Mouse (Mus musculus): ENCODE measurements at regions not wholly inside any gene's neighbourhood (a gene's known extent, or its start where the extent isn't known, plus 50 kb on each side); places are given as distances from the start of the nearest gene placed in this dataset.

DNA sequence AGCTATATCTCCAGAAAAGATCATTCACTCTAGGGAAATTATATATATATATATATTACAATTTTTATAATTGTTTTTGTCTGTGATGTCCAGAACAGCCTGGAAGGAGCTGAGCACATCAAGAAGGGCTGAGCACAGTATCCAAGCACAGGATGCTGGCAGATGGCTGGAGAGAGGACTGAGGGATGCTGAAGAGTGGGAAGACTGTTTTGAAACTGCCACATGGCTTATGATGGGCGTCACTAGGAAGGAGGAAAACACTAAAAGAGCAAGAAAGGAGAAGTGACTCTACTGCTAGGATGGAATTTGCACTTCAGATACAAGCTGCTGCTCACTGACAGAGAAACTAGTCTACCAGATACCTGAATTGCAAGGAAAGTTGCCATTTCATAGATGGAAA is 50.4 kb upstream of the Atg10 start:
- Histone ChIP-seq H3K27me3 (ENCODE audit: control insufficient read depth) (no peaks in the 10 kb centered on the region), H3K4me1 (ENCODE audit: control insufficient read depth) (no peaks in the 10 kb centered on the region), H3K36me3 (ENCODE audit: control insufficient read depth) (no peaks in the 10 kb centered on the region), H3K4me3 (replicated peaks) (no peak overlapping the region), H3K9me3 (ENCODE audit: control insufficient read depth, low read length) (no peaks in the 10 kb centered on the region)
- no peak for TF ChIP-seq TAL1 (IDR thresholded peaks at IDR 0.05; ENCODE audit: low read length)

- no peaks in the 10 kb centered on the region for H3K9me3 ChIP-seq (ENCODE audit: control insufficient read depth, low read length)
- no peak overlapping the region for H3K4me3 ChIP-seq (replicated peaks)
- H3K27me3 ChIP-seq (ENCODE audit: control insufficient read depth) = no peaks in the 10 kb centered on the region
- no peak for TF ChIP-seq TAL1 (IDR thresholded peaks at IDR 0.05; ENCODE audit: low read length)
- TF ChIP-seq GATA1 (IDR thresholded peaks at IDR 0.05; ENCODE audit: low read length) = no peak
- no peaks in the 10 kb centered on the region for H3K36me3 ChIP-seq (ENCODE audit: control insufficient read depth)
- no peaks in the 10 kb centered on the region for H3K4me1 ChIP-seq (ENCODE audit: control insufficient read depth)
Observed at GRCm38 (mm10) chr13:91274615-91275014, 50.8 kb upstream of the Atg10 start.

- TF ChIP-seq GATA1 (IDR thresholded peaks at IDR 0.05; ENCODE audit: low read length) = no peak
- no peak for TF ChIP-seq TAL1 (IDR thresholded peaks at IDR 0.05; ENCODE audit: low read length)
- H3K9me3 ChIP-seq (ENCODE audit: control insufficient read depth, low read length) = no peaks in the 10 kb centered on the region
- no peaks in the 10 kb centered on the region for H3K36me3 ChIP-seq (ENCODE audit: control insufficient read depth)
- H3K4me3 ChIP-seq (replicated peaks) = no peak overlapping the region
- no peaks in the 10 kb centered on the region for H3K4me1 ChIP-seq (ENCODE audit: control insufficient read depth)
- H3K27me3 ChIP-seq (ENCODE audit: control insufficient read depth) = no peaks in the 10 kb centered on the region
Observed at GRCm38 (mm10) chr13:91279487-91279886, 55.7 kb upstream of the Atg10 start.

DNA sequence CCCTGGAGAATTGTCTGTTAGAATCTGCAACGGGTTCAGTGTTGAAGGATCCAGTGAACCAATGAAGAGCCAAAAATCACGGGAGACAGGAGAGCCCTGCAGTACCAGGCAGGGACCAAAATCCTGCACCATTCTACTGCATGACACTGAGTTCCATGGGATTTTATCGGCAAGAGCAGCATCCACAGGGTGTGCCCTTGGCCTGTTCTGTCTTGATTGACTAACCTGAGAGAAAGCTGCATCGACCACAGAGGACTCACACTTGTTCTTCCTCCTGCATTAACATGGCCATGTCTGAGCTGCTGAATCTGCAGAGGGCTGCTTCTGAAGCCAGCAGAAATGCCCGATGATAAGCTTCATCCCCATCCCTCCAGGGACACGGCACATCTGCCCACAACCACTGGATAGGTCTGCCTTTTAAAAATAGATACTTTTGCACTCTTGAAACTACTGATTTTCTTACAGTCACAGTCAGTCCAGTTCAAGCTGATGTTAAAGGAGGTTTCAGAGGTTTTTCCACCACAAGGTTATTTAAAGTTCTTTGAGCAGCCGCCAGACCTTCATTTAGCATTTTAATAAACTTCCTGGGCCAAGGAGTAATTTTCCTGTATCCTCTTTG is 71.9 kb upstream of the Atg10 start:
- Histone ChIP-seq H3K36me3 (ENCODE audit: control insufficient read depth) (no peaks in the 10 kb centered on the region), H3K27me3 (ENCODE audit: control insufficient read depth) (no peaks in the 10 kb centered on the region), H3K4me1 (ENCODE audit: control insufficient read depth) (peaks cover 13% of the 10 kb centered on the region), H3K4me3 (replicated peaks) (no peak overlapping the region), H3K9me3 (ENCODE audit: control insufficient read depth, low read length) (no peaks in the 10 kb centered on the region; the same call in 1 of the 2 replicates)
- no peak for TF ChIP-seq TAL1 (IDR thresholded peaks at IDR 0.05; ENCODE audit: low read length)

DNA sequence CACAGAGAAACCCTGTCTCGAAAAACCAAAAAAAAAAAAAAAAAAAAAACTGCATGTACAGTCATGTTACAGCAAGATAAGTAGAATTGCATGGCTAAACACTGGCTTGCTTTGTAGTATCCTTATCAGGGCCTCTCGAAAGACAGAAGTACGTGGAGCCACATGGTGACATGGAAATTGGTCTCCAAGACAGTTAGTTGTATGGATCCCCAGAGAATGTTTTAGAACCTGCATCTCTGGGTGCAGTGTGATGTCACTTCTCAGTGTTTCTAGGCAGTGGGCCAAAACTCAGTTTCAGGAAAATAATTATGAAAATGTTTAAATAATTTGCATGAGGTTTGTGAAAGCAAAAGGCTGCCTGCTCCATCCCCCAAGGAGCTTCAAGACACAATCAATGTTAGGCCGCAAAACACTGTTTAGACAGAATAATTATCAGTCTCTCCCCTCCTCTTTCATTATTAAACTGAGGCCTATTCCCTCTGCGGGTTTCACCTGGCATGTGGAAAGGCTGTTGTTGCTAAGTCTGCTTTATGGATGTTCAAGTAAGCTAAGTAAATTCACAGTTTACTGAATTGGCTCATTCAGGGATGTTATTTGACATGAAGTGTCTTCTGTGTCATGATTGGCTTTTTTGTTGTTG is 72.9 kb upstream of the Atg10 start:
- Histone ChIP-seq H3K9me3 (ENCODE audit: control insufficient read depth, low read length) (no peaks in the 10 kb centered on the region; the same call in 1 of the 2 replicates), H3K27me3 (ENCODE audit: control insufficient read depth) (no peaks in the 10 kb centered on the region), H3K4me3 (replicated peaks) (no peak overlapping the region), H3K36me3 (ENCODE audit: control insufficient read depth) (no peaks in the 10 kb centered on the region), H3K4me1 (ENCODE audit: control insufficient read depth) (peaks cover 13% of the 10 kb centered on the region)
- TF ChIP-seq TAL1 (IDR thresholded peaks at IDR 0.05; ENCODE audit: low read length) (no peak), GATA1 (IDR thresholded peaks at IDR 0.05; ENCODE audit: low read length) (no peak)

GRCm38 (mm10) chr13:91301849-91302248 is 78.1 kb upstream of the Atg10 start:
- no peak overlapping the region for H3K4me3 ChIP-seq (replicated peaks)
- no peaks in the 10 kb centered on the region for H3K27me3 ChIP-seq (ENCODE audit: control insufficient read depth)

DNA sequence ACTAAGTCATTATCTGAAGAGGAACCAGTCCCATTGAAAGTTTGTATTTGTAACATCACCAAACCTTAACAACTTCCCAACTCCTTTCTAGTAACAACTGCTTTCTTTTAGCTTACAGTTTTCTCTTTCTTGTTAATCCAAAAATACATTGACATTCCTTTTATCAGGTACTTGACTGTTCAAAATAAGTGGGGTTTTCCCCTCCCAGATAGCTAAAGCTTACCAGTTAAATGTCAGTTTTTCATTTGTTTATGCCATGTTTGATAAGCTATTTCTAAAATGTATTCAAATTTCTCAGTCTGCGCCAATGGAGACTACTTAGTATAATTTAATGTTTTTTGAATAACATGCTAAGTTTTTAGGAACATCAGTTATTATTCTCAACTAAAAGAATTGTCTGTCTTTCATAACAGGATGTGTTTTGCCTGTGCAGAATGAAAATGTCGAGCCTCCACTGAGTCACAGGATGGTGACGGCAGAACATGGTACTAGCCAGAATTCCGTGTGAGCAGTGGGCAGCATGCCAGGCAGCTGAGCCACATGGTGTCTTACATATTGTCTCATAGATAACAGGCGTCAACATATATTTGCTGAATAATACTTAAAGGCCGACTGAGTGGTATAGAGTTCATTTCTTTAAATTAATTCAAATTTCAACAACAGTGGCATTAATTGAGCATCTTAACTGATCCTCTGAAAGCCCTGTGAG is 82.1 kb upstream of the Atg10 start:
- no peaks in the 10 kb centered on the region for H3K9me3 ChIP-seq (ENCODE audit: control insufficient read depth, low read length)
- H3K4me3 ChIP-seq (replicated peaks) = no peak overlapping the region
- no peaks in the 10 kb centered on the region for H3K36me3 ChIP-seq (ENCODE audit: control insufficient read depth)
- no peak for TF ChIP-seq TAL1 (IDR thresholded peaks at IDR 0.05; ENCODE audit: low read length)
- TF ChIP-seq GATA1 (IDR thresholded peaks at IDR 0.05; ENCODE audit: low read length) = no peak
- no peaks in the 10 kb centered on the region for H3K27me3 ChIP-seq (ENCODE audit: control insufficient read depth)
- no peaks in the 10 kb centered on the region; the same call in 1 of the 2 replicates for H3K4me1 ChIP-seq (ENCODE audit: control insufficient read depth)

More at GRCm38 (mm10) chr13:91301849-91302248, 78.1 kb upstream of the Atg10 start:
- Histone ChIP-seq H3K9me3 (ENCODE audit: control insufficient read depth, low read length) (no peaks in the 10 kb centered on the region; the same call in 1 of the 2 replicates), H3K36me3 (ENCODE audit: control insufficient read depth) (no peaks in the 10 kb centered on the region), H3K4me1 (ENCODE audit: control insufficient read depth) (peaks cover 3% of the 10 kb centered on the region; the same call in 1 of the 2 replicates)
- TF ChIP-seq GATA1 (IDR thresholded peaks at IDR 0.05; ENCODE audit: low read length) (no peak), TAL1 (IDR thresholded peaks at IDR 0.05; ENCODE audit: low read length) (no peak)

DNA sequence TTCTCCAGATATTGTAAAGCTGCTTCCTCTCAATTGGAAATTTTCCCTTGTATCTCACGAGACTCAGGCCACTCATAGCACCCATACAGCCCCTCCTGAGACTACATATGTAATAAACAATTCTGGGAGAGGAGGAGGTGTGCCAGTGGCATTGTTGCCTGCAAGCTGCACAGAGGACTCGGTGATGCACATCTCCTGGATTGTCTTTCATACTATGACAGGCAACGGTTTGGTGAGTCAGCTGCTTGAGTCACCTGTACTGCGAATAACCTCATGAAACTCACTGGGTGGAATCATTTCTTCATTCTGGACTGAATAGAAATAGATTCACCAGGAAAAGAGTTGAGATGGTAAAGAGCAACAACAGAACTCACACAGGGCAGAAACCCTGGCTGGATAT is 82.8 kb upstream of the Atg10 start:
- Histone ChIP-seq H3K4me3 (replicated peaks) (no peak overlapping the region), H3K36me3 (ENCODE audit: control insufficient read depth) (no peaks in the 10 kb centered on the region), H3K4me1 (ENCODE audit: control insufficient read depth) (no peaks in the 10 kb centered on the region; the same call in 1 of the 2 replicates), H3K9me3 (ENCODE audit: control insufficient read depth, low read length) (no peaks in the 10 kb centered on the region), H3K27me3 (ENCODE audit: control insufficient read depth) (no peaks in the 10 kb centered on the region)
- TF ChIP-seq TAL1 (IDR thresholded peaks at IDR 0.05; ENCODE audit: low read length) (no peak), GATA1 (IDR thresholded peaks at IDR 0.05; ENCODE audit: low read length) (no peak)

GRCm38 (mm10) chr13:91312905-91313571 is 89.3 kb upstream of the Atg10 start:
- Histone ChIP-seq H3K27me3 (ENCODE audit: control insufficient read depth) (no peaks in the 10 kb centered on the region), H3K4me3 (replicated peaks) (no peak overlapping the region), H3K9me3 (ENCODE audit: control insufficient read depth, low read length) (no peaks in the 10 kb centered on the region), H3K36me3 (ENCODE audit: control insufficient read depth) (no peaks in the 10 kb centered on the region), H3K4me1 (ENCODE audit: control insufficient read depth) (no peaks in the 10 kb centered on the region)
- TF ChIP-seq GATA1 (IDR thresholded peaks at IDR 0.05; ENCODE audit: low read length) (no peak), TAL1 (IDR thresholded peaks at IDR 0.05; ENCODE audit: low read length) (no peak)

Data from erythroblast, embryonic 14.5 days (primary cell).